Mouse (Mus musculus): ENCODE measurements at regions not wholly inside any gene's neighbourhood (a gene's known extent, or its start where the extent isn't known, plus 50 kb on each side); places are given as distances from the start of the nearest gene placed in this dataset.
"Not testable (repeated sequence)": the region's sequence is repeated elsewhere in the genome, so short reads cannot be mapped to it uniquely, and the experiment has no call there.

DNA sequence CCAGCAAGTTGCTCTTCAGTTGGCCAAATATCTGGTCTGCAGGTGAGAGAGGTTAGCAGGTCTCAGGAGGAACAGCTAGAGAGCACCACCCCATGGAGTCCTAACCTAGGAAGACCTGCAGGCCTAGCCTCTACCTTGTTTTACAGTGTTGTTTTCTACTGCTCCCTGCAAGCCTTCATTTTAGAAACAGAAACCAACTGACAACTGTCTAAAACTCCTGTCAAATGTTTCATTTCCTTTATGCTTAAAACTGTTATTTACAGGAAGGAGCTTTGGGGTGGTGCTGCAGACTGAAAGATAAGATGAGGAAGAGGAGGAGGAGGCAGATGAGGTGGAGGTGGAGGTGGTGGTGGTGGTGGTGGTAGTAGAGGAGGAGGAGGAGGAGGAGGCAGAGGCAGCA, 96.6 kb upstream of the Selenop start:
- no peak for ATAC-seq (replicated peaks; ENCODE audit: insufficient number of reproducible peaks, low FRiP score, low TSS enrichment, low read depth)
- H3K27me3 ChIP-seq (ENCODE audit: control insufficient read depth, insufficient read depth, low read length): no peaks in the 10 kb centered on the region
- H3K4me1 ChIP-seq (ENCODE audit: control insufficient read depth, insufficient read depth, low read length): no peaks in the 10 kb centered on the region
- H3K27ac ChIP-seq (replicated peaks; ENCODE audit: low read depth, low read length): no peak overlapping the region
- H3K9me3 ChIP-seq (replicated peaks; ENCODE audit: control insufficient read depth, low read length): no peaks in the 10 kb centered on the region
- no peak overlapping the region for H3K4me3 ChIP-seq (ENCODE audit: low read depth, low read length)
- H3K4me2 ChIP-seq (ENCODE audit: low read depth, low read length): no peak overlapping the region
- H3K36me3 ChIP-seq (replicated peaks; ENCODE audit: control insufficient read depth, insufficient read depth, low read depth, low read length): no peaks in the 10 kb centered on the region
- DNase-seq (ENCODE audit: low spot score): no peak
- no peak overlapping the region for H3K9ac ChIP-seq (replicated peaks; ENCODE audit: low read length)

DNA sequence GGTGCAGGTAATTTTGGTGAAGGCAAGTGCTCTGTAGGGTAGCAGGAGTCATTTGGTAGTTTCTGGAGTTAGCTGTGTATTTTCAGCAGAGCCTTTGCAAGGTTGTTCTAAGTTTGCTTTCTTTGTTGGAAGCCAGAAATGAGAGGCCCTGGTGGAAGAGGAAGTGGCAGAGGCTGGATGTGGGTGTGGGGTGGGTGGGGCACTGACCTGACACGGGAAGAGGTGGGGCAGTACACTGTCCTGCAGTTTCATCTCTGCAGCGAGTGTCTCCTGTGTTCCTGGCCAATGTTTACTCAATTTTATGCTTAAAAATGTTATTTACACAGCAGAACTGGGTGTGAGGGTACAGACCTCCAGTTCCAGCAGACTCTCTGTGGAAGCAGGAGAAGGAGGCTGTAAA, 94.3 kb upstream of the Selenop start:
- Histone ChIP-seq H3K36me3 (replicated peaks; ENCODE audit: control insufficient read depth, insufficient read depth, low read depth, low read length) (no peaks in the 10 kb centered on the region), H3K27me3 (ENCODE audit: control insufficient read depth, insufficient read depth, low read length) (no peaks in the 10 kb centered on the region), H3K4me3 (ENCODE audit: low read depth, low read length) (no peak overlapping the region), H3K9ac (replicated peaks; ENCODE audit: low read length) (no peak overlapping the region), H3K4me2 (ENCODE audit: low read depth, low read length) (no peak overlapping the region), H3K4me1 (ENCODE audit: control insufficient read depth, insufficient read depth, low read length) (no peaks in the 10 kb centered on the region), H3K27ac (replicated peaks; ENCODE audit: low read depth, low read length) (no peak overlapping the region), H3K9me3 (replicated peaks; ENCODE audit: control insufficient read depth, low read length) (no peaks in the 10 kb centered on the region)
- 52% methylated on average over 2 of the region's 2 CpGs for WGBS
- DNase-seq (ENCODE audit: low spot score): no peak
- ATAC-seq (replicated peaks; ENCODE audit: insufficient number of reproducible peaks, low FRiP score, low TSS enrichment, low read depth): no peak

DNA sequence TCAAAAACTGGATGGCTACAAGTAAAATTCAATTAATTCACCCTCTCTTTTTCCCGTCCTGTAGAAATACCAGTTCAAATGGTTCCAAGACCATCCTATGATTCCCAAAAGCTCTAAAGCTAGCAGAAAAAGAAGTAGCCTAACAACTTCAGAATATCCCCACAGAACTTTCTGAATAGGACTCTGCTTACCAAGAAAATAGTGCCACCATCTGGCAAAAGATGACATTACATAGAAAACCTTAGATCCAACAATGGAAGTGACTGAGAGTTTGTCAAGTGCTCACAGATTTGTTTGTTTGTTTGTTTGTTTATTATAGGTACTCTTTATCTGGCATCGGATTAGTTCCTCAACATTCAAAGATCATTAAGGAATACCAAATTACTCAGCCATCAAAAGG, 93.5 kb upstream of the Selenop start:
- no peaks in the 10 kb centered on the region for H3K27me3 ChIP-seq (ENCODE audit: control insufficient read depth, insufficient read depth, low read length)
- 50% methylated on average over 2 of the region's 2 CpGs for WGBS
- no peak overlapping the region for H3K9ac ChIP-seq (replicated peaks; ENCODE audit: low read length)
- no peak overlapping the region for H3K4me3 ChIP-seq (ENCODE audit: low read depth, low read length)
- H3K27ac ChIP-seq (replicated peaks; ENCODE audit: low read depth, low read length): no peak overlapping the region
- H3K9me3 ChIP-seq (replicated peaks; ENCODE audit: control insufficient read depth, low read length): no peaks in the 10 kb centered on the region
- no peak overlapping the region for H3K4me2 ChIP-seq (ENCODE audit: low read depth, low read length)
- no peak for ATAC-seq (replicated peaks; ENCODE audit: insufficient number of reproducible peaks, low FRiP score, low TSS enrichment, low read depth)
- DNase-seq (ENCODE audit: low spot score): peak; percentile 12
- no peaks in the 10 kb centered on the region for H3K36me3 ChIP-seq (replicated peaks; ENCODE audit: control insufficient read depth, insufficient read depth, low read depth, low read length)
- no peaks in the 10 kb centered on the region for H3K4me1 ChIP-seq (ENCODE audit: control insufficient read depth, insufficient read depth, low read length)

DNA sequence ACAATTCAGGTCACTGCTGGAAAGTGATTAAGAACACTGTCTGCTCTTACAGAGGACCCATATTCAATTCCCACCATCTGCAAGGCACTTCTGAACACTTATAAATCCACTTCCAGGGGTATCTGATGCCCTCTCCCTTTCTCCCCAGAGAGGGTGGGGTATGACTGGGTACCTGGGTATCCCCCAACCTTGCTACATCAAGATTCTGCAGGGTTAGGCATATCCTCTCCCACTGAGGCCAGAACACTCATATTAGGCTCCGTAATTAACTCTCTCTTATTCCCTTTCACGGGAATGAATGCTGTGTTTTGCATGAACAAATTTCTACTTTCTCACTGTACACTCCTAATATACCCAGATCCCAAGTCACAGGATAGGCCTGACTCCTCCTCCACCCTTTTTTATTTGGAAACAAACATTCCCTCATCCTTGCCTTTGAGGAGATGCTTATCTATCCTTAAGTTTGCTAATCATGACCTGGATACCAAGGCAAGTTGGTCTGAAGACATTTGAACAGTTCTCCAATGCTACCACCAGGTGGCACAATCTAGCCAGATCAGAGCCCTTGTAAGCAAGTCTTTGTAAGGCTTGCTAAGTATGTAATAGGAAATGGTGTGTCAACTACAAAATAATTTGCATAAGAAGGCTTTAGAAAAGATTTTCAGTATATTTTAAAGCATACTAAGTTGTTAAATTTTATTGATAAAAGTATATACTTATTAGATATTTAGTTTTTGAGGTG, 66.3 kb upstream of the Selenop start:
- ATAC-seq (replicated peaks; ENCODE audit: insufficient number of reproducible peaks, low FRiP score, low TSS enrichment, low read depth): no peak
- Histone ChIP-seq H3K27ac (replicated peaks; ENCODE audit: low read depth, low read length) (no peak overlapping the region), H3K4me1 (ENCODE audit: control insufficient read depth, insufficient read depth, low read length) (no peaks in the 10 kb centered on the region), H3K9ac (replicated peaks; ENCODE audit: low read length) (no peak overlapping the region), H3K27me3 (ENCODE audit: control insufficient read depth, insufficient read depth, low read length) (no peaks in the 10 kb centered on the region), H3K4me2 (ENCODE audit: low read depth, low read length) (no peak overlapping the region), H3K9me3 (replicated peaks; ENCODE audit: control insufficient read depth, low read length) (no peaks in the 10 kb centered on the region), H3K4me3 (ENCODE audit: low read depth, low read length) (no peak overlapping the region), H3K36me3 (replicated peaks; ENCODE audit: control insufficient read depth, insufficient read depth, low read depth, low read length) (no peaks in the 10 kb centered on the region)
- WGBS: 79% methylated on average over 2 of the region's 2 CpGs
- DNase-seq (ENCODE audit: low spot score): peak; percentile 75

DNA sequence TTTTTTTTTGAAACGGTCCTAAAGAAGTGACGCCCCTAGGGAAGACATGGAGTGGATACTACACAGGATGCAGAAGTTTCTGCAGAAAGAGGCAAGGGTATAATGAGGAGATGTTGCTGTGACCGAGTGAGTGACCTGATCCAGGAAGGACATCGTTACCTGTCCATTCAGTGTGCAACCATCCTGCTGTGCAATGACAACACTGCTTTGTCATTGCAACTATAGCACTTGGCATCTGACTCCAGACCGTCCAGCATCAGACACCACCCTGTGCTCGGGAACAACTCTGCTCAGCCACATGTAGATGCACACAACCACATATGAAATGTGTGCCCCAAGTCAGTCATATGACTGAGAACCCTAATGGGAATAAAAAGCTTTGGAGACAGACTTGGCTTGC, 62.8 kb upstream of the Selenop start:
- no peak overlapping the region for H3K4me2 ChIP-seq (ENCODE audit: low read depth, low read length)
- no peak overlapping the region for H3K27ac ChIP-seq (replicated peaks; ENCODE audit: low read depth, low read length)
- ATAC-seq (replicated peaks; ENCODE audit: insufficient number of reproducible peaks, low FRiP score, low TSS enrichment, low read depth) (no peak), DNase-seq (ENCODE audit: low spot score) (no peak)
- H3K9me3 ChIP-seq (replicated peaks; ENCODE audit: control insufficient read depth, low read length): no peaks in the 10 kb centered on the region
- no peak overlapping the region for H3K9ac ChIP-seq (replicated peaks; ENCODE audit: low read length)
- no peaks in the 10 kb centered on the region for H3K27me3 ChIP-seq (ENCODE audit: control insufficient read depth, insufficient read depth, low read length)
- no peaks in the 10 kb centered on the region for H3K4me1 ChIP-seq (ENCODE audit: control insufficient read depth, insufficient read depth, low read length)
- 71% methylated on average over 6 of the region's 6 CpGs for WGBS
- no peaks in the 10 kb centered on the region for H3K36me3 ChIP-seq (replicated peaks; ENCODE audit: control insufficient read depth, insufficient read depth, low read depth, low read length)
- H3K4me3 ChIP-seq (ENCODE audit: low read depth, low read length): no peak overlapping the region

DNA sequence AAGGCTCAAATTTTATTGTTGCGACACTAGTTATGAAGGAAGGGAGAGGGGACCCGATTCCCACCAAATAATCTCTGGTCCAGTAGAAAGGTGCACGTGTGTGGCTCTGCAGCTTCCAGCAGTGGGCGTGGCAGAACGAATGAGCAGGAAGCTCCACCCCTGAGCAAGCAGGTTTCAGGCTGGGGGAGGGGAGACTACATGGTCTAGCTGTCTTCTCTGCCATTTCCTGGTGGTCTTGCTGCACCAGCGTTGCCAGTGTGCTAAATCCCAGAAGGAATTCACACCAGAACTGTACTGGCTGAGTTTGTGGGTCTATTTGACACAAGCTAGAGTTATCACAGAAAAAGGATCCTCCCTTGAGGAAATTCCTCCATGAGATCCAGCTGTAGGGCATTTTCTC, 62.3 kb upstream of the Selenop start:
- not testable (repeated sequence) for H3K36me3 ChIP-seq (replicated peaks; ENCODE audit: control insufficient read depth, insufficient read depth, low read depth, low read length); ATAC-seq (replicated peaks; ENCODE audit: insufficient number of reproducible peaks, low FRiP score, low TSS enrichment, low read depth); H3K27ac ChIP-seq (replicated peaks; ENCODE audit: low read depth, low read length); H3K4me1 ChIP-seq (ENCODE audit: control insufficient read depth, insufficient read depth, low read length); H3K9me3 ChIP-seq (replicated peaks; ENCODE audit: control insufficient read depth, low read length); H3K4me2 ChIP-seq (ENCODE audit: low read depth, low read length); H3K4me3 ChIP-seq (ENCODE audit: low read depth, low read length); H3K9ac ChIP-seq (replicated peaks; ENCODE audit: low read length); H3K27me3 ChIP-seq (ENCODE audit: control insufficient read depth, insufficient read depth, low read length); DNase-seq (ENCODE audit: low spot score)
- WGBS: 65% methylated on average over 5 of the region's 6 CpGs

DNA sequence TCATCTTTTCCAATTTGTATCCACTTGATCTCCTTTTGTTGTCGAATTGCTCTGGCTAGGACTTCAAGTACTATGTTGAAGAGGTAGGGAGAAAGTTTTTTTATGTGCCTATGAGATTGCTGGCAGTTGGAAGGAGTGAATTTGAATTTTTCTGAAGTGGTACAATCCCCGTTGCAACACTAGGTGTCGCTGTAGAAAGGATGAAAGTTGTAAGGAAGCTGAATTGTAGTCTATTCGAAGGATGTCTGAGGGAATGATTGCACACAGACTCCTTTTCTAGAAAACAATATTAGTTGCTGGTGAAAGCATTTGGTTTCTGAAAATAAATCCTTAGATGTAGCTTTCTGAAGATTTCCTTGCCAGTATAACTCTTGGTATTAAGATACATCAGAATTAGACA, 54.6 kb upstream of the Selenop start:
- H3K4me2 ChIP-seq (ENCODE audit: low read depth, low read length): no peak overlapping the region
- ATAC-seq (replicated peaks; ENCODE audit: insufficient number of reproducible peaks, low FRiP score, low TSS enrichment, low read depth) (no peak), DNase-seq (ENCODE audit: low spot score) (peak; percentile 67)
- no peak overlapping the region for H3K27ac ChIP-seq (replicated peaks; ENCODE audit: low read depth, low read length)
- H3K9me3 ChIP-seq (replicated peaks; ENCODE audit: control insufficient read depth, low read length): no peaks in the 10 kb centered on the region
- no peaks in the 10 kb centered on the region for H3K27me3 ChIP-seq (ENCODE audit: control insufficient read depth, insufficient read depth, low read length)
- no peaks in the 10 kb centered on the region for H3K36me3 ChIP-seq (replicated peaks; ENCODE audit: control insufficient read depth, insufficient read depth, low read depth, low read length)
- WGBS: 11% methylated on average over 4 of the region's 4 CpGs
- no peaks in the 10 kb centered on the region for H3K4me1 ChIP-seq (ENCODE audit: control insufficient read depth, insufficient read depth, low read length)
- H3K9ac ChIP-seq (replicated peaks; ENCODE audit: low read length): no peak overlapping the region
- no peak overlapping the region for H3K4me3 ChIP-seq (ENCODE audit: low read depth, low read length)

DNA sequence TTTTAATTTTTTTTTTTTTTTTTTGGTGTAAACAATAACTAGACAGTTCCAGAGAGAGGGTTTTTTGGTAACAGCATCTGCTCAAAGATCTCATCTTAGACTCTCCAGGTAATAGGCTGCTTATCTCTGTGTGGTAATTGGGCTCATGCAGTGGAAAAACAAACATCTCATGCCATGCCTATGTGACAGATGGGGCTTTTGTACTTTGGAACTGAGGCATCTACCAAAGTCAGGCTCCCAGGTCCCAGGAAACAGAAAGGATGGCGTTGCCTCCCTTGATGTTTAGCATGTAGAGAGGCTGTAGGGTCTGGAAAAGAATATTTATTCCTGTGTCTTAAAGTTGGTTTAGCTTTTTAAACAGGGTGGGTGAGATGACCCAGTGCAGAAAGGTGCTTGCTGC, 53.1 kb upstream of the Selenop start:
- no peaks in the 10 kb centered on the region for H3K4me1 ChIP-seq (ENCODE audit: control insufficient read depth, insufficient read depth, low read length)
- no peak overlapping the region for H3K27ac ChIP-seq (replicated peaks; ENCODE audit: low read depth, low read length)
- DNase-seq (ENCODE audit: low spot score) (no peak), ATAC-seq (replicated peaks; ENCODE audit: insufficient number of reproducible peaks, low FRiP score, low TSS enrichment, low read depth) (no peak)
- no peaks in the 10 kb centered on the region for H3K9me3 ChIP-seq (replicated peaks; ENCODE audit: control insufficient read depth, low read length)
- 60% methylated on average over 1 of the region's 1 CpGs for WGBS
- no peak overlapping the region for H3K4me3 ChIP-seq (ENCODE audit: low read depth, low read length)
- no peaks in the 10 kb centered on the region for H3K27me3 ChIP-seq (ENCODE audit: control insufficient read depth, insufficient read depth, low read length)
- H3K36me3 ChIP-seq (replicated peaks; ENCODE audit: control insufficient read depth, insufficient read depth, low read depth, low read length): no peaks in the 10 kb centered on the region
- H3K4me2 ChIP-seq (ENCODE audit: low read depth, low read length): no peak overlapping the region
- H3K9ac ChIP-seq (replicated peaks; ENCODE audit: low read length): no peak overlapping the region

Measured in embryonic facial prominence, embryonic 11.5 days (tissue).